In the genomic region with DNA sequence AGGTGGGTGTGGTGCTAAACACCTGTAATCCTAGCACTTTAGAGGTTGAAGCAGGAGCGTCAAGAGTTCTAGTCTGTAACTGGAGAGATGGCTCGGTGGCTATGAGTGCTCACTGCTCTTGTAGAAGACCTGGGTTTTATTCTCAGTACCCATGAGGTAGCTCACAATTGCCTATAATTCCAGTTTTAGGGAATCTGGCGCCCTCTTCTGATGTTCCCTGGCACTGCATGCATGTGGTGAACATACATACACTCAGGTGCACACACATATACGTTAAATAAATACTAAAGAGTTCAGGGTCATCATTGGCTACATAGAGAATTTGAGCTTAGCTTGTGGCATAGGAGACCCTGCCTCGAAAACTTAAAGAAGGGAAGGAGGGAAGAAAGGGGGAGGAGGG, we compare ENCODE assay signal across 29 mouse cellular contexts. TPM values are rescaled to one million over a fixed set of nuclear protein-coding genes. Genes with fewer than 3 reads are reported as not detected.
DNase-seq lines count a peak whose midpoint lies in the region; ATAC-seq and TF ChIP-seq lines count a peak whose summit lies in the region.
"Had no signal": no experiment of that assay in that cellular context is flagged by ENCODE, and none has a peak within 500 bp of the region (broad histone marks: within the 10 kb centered on the region; RNA-seq: fewer than 3 reads in every experiment).

No protein-coding gene starts in this region.

- H3K9ac ChIP-seq in heart, adult 2 months (ENCODE audit: low read depth, low read length), result no peak overlapping the region
- H3K9ac ChIP-seq in stomach, postnatal 0 days (ENCODE audit: low read length), result no peak overlapping the region
- H3K9ac ChIP-seq: forebrain, postnatal 0 days; heart, embryonic 15.5 days; neural tube, embryonic 15.5 days; stomach, embryonic 15.5 days had no signal

- H3K9me3 ChIP-seq in stomach, postnatal 0 days (ENCODE audit: control insufficient read depth, low read length), result no peaks in the 10 kb centered on the region
- H3K9me3 ChIP-seq: heart, embryonic 15.5 days; neural tube, embryonic 15.5 days; stomach, embryonic 15.5 days had no signal

- no peak for ATAC-seq in stomach, postnatal 0 days (ENCODE audit: low FRiP score, low TSS enrichment)
- ATAC-seq: CD4-positive, CD25-positive, alpha-beta regulatory T cell, adult 4 months; forebrain, postnatal 0 days; inflammation-experienced regulatory T-cells, adult 6 months had no signal

- TF ChIP-seq EP300 in heart, adult 2 months (IDR thresholded peaks at IDR 0.05; ENCODE audit: insufficient read depth, low read depth, low read length), result no peak
- no peak for TF ChIP-seq EP300 in stomach, postnatal 0 days (optimal IDR thresholded peaks at IDR 0.05)

- 85% methylated on average over 5 of the region's 5 CpGs for WGBS in heart, adult 2 months
- 90% methylated on average over 5 of the region's 5 CpGs for WGBS in stomach, postnatal 0 days

- no peak for TF ChIP-seq POLR2A in heart, adult 2 months (IDR thresholded peaks at IDR 0.05; ENCODE audit: insufficient read depth, low read depth, low read length)

- H3K79me2 ChIP-seq in heart, adult 2 months (replicated peaks; ENCODE audit: control insufficient read depth, insufficient read depth, low read length), result no peaks in the 10 kb centered on the region

- no peak overlapping the region for H3K4me3 ChIP-seq in heart, adult 2 months
- no peak overlapping the region for H3K4me3 ChIP-seq in layer of hippocampus, adult 2 months
- no peak overlapping the region for H3K4me3 ChIP-seq in stomach, postnatal 0 days (ENCODE audit: low read depth, low read length)
- H3K4me3 ChIP-seq: heart, embryonic 15.5 days; neural tube, embryonic 15.5 days; stomach, embryonic 15.5 days had no signal

- H3K36me3 ChIP-seq in heart, adult 2 months (ENCODE audit: control insufficient read depth, insufficient read depth, low read length), result no peaks in the 10 kb centered on the region
- H3K36me3 ChIP-seq in stomach, postnatal 0 days (ENCODE audit: control insufficient read depth, insufficient read depth, low read length), result no peaks in the 10 kb centered on the region
- H3K36me3 ChIP-seq: heart, embryonic 15.5 days; neural tube, embryonic 15.5 days; stomach, embryonic 15.5 days had no signal

- intact Hi-C loops in heart, adult 2 months (cut with DNase I), result no loop called here

- H3K27ac ChIP-seq in heart, adult 2 months, result no peak overlapping the region
- H3K27ac ChIP-seq in layer of hippocampus, adult 2 months, result no peak overlapping the region
- H3K27ac ChIP-seq in stomach, postnatal 0 days (replicated peaks), result no peak overlapping the region
- H3K27ac ChIP-seq: heart, embryonic 15.5 days; stomach, embryonic 15.5 days had no signal

- DNase-seq in heart, adult 2 months, result no peak
- DNase-seq in heart, adult 9 months (ENCODE audit: low spot score in 2 of 2), result no peak
- DNase-seq in layer of hippocampus, adult 2 months (ENCODE audit: low spot score in 2 of 2), result no peak
- DNase-seq in layer of hippocampus, adult 9-11 months, result no peak
- DNase-seq in R1 (ENCODE audit: low read depth, low spot score), result peak; percentile 60
- no peak for DNase-seq in stomach, postnatal 0 days (ENCODE audit: low spot score)
- DNase-seq in urinary bladder, postnatal 36 days (ENCODE audit: low spot score in 2 of 2), result no peak
- DNase-seq: adrenal gland, postnatal 25 days; cerebellum, adult 9-10 months; forebrain, postnatal 0 days; gastrocnemius, postnatal 14 days; heart, adult 18-20 months; heart, postnatal 4 days; kidney, adult 2 months; kidney, postnatal 14 days; layer of hippocampus, postnatal 36 days; lung, adult 18-20 months; lung, postnatal 10 days; right cerebral cortex, adult 18-20 months; right cerebral cortex, postnatal 4 days; thymus, adult 18-20 months; thymus, postnatal 4 days had no signal

- no peak overlapping the region for H3K4me2 ChIP-seq in stomach, postnatal 0 days (replicated peaks; ENCODE audit: low read depth)
- H3K4me2 ChIP-seq: heart, embryonic 15.5 days; liver, embryonic 11.5 days; neural tube, embryonic 15.5 days; stomach, embryonic 15.5 days had no signal

- H3K4me1 ChIP-seq in heart, adult 2 months (ENCODE audit: control insufficient read depth, insufficient read depth, low read length), result peaks cover 4% of the 10 kb centered on the region; the same call in 1 of the 2 replicates
- H3K4me1 ChIP-seq in stomach, postnatal 0 days (replicated peaks; ENCODE audit: control insufficient read depth, insufficient read depth), result no peaks in the 10 kb centered on the region
- H3K4me1 ChIP-seq: stomach, embryonic 15.5 days had no signal

- no peaks in the 10 kb centered on the region for H3K27me3 ChIP-seq in heart, adult 2 months (ENCODE audit: control insufficient read depth, insufficient read depth, low read length)
- no peaks in the 10 kb centered on the region for H3K27me3 ChIP-seq in stomach, postnatal 0 days (ENCODE audit: control insufficient read depth, insufficient read depth, low read length)
- H3K27me3 ChIP-seq: heart, embryonic 15.5 days; neural tube, embryonic 15.5 days; stomach, embryonic 15.5 days had no signal

- TF ChIP-seq CTCF in heart, adult 2 months (IDR thresholded peaks at IDR 0.05), result 0 out of 2 replicates have a peak, but pooled peaks have one; percentile 7
- TF ChIP-seq CTCF in layer of hippocampus, adult 2 months (conservative IDR thresholded peaks at IDR 0.05), result peak; percentile 36
- peak; percentile 23 for TF ChIP-seq CTCF in stomach, postnatal 0 days (IDR thresholded peaks at IDR 0.05; ENCODE audit: low read depth)

RNA-seq across cellular contexts. Expression of a gene that starts 35.6 kb away (rescaled TPM):
- under 1 TPM; 0.52 to 0.99 TPM for total RNA-seq in heart, adult 2 months (2021)
- 0.31 TPM in 1 of 2 replicates, not detected in the other for polyA plus RNA-seq in heart, adult 2 months (2012; rRNA removed)
- 1 to 10 TPM; 2.0 to 2.3 TPM for total RNA-seq in layer of hippocampus, adult 2 months (2021)
- 0.28 and 0.40 TPM in 2 replicates for polyA plus RNA-seq in stomach, postnatal 0 days (2015; fragmentation: Nextera tagmentation; extraction: Ambion mirVana)
- total RNA-seq: adrenal gland, postnatal 25 days; ES-E14 had no signal
